Mouse (Mus musculus): ENCODE data around the gene Stac2. TPM values are rescaled to one million over a fixed set of nuclear protein-coding genes. Genes with fewer than 3 reads are reported as not detected.

The Stac2 gene
- total RNA-seq, 2 experiments from 2014 or later, result 97.3 to 99.9 TPM

DNA sequence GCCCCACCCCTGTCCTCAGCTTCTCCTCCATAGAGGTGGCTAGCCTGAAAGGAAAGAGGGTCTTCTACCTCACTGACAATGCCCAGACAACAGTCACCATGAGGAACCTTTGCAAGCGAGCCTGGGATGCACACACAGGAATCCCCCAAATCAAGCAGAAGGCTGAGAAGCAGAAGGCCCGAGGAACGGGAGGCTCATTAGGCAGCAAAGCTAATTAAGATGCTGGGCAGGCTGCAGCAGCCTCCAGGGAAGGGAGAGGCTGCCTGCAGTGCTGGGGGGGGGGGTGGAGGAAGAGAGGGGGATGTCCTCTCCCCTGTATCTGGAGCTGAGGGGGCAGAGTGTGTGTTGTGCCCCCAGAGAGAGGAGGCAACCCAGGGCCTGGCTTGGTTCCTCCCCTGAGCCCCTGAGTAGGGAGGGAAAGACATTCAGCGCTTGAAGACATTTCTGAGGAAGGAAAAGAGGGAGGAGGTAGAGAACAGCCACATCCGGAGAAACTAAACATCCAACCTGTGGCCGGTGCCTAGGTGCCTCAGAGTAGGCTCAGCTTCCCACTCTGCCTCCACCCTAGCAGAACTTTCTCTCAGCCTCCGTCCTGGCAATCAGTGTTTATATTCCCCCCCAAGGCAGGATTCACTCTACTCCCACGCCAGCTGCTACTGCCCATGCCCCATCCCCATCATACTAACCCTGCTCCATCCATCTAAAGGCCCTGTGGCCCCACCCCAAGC, 33.2 kb downstream of the Stac2 start:
- H3K4me3 ChIP-seq, result peak overlapping the region; percentile 44
- TF ChIP-seq CTCF (IDR thresholded peaks at IDR 0.05), result no peak
- peak overlapping the region; percentile 94 for H3K27ac ChIP-seq
- DNase-seq (ENCODE audit: extremely low spot score in 1 of 2, low spot score in 2 of 2), result peak in 1 of 2 experiments; percentile 36
- intact Hi-C loops (cut with DNase I), result no loop called here

DNA sequence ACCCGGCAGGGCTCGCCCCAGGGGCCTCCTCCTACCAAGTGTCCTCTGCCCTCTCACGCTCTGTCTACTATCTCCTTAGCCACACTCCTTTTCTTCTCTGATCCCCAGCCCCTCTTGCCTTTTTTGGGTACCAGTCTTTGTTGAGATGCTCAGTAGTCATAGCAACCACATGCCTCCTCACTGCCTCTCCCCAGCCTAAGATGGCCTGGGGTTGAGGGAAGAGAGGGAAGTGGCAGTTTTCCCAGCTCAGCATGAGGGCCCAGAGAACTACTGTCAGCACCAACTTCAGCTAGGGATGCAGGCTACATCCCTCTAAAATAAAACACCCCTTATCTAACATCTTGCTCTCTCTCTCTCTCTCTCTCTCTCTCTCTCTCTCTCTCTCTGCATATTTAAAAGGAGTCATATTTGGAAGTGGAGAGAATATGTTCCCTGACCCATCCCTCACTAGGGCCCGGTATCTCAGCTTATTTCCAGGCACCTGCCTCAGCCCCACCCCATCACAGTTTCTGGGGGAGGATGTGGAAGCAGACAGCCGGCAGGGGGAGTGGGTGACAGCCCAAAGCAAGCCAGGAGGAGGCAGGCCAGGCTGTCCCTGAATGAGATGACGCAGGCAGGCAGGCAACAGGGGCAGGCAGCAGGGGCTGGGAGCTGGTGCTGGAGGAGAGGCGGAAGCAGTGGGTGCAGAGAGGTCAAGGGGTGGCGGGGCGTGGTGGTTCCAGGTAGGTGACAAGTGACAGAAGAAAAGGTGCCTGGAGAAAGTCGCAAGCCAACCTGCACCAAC, 34.2 kb downstream of the Stac2 start:
- intact Hi-C loops (cut with DNase I), result no loop called here
- Histone ChIP-seq H3K4me3 (peak overlapping the region; percentile 44), H3K27ac (peak overlapping the region; percentile 94)
- peak; percentile 38 for TF ChIP-seq CTCF (IDR thresholded peaks at IDR 0.05)
- peak; percentile 75 to 85 for DNase-seq (ENCODE audit: extremely low spot score in 1 of 2, low spot score in 2 of 2)

DNA sequence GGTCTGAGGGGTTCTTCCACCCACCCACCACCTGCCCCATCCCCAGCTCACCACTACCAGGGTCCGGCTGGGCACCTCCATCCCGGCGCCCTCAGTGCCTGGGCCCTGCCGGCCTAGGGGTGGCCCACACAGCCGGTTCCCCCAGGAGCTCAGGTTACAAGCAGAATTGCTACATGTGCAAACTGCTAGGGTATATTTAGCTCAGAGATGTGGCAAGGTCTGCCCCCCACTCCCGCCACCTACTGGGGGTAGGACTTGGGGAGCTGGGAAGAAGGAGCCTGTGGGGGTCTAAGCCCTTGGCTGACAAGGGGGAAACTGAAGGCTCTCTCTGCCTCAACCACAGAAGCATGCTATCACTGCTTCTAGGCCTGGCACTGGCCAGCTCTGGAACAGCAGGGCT, 35.0 kb downstream of the Stac2 start:
- no peak for DNase-seq (ENCODE audit: extremely low spot score in 1 of 2, low spot score in 2 of 2)
- no peak for TF ChIP-seq CTCF (IDR thresholded peaks at IDR 0.05)
- peak overlapping the region; percentile 71 for H3K27ac ChIP-seq
- intact Hi-C loops (cut with DNase I), result no loop called here
- H3K4me3 ChIP-seq, result peak overlapping the region; percentile 26; the same call in 1 of the 2 replicates

DNA sequence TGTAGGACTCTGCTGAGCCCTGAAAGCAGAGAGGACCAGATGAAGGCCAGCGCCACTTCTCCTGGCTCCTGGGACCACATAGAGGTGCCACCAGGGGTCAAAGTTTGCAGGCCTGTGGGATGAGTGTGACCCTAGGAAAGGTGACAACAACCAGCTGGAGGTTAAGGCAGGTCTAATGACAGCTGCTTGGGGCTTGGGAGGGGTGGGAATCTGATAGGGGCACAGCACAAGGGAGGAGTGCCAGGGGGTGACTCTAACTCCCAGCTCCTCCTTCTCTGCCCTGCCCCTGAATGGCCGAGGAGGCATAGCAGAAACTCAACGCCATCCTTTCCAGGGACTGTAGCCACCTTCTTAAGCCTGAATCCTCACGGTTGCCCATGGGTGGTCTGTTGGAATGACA, 36.4 kb downstream of the Stac2 start:
- DNase-seq (ENCODE audit: extremely low spot score in 1 of 2, low spot score in 2 of 2), result no peak
- intact Hi-C loops (cut with DNase I), result no loop called here
- no peak overlapping the region for H3K27ac ChIP-seq
- TF ChIP-seq CTCF (IDR thresholded peaks at IDR 0.05), result no peak
- no peak overlapping the region for H3K4me3 ChIP-seq

DNA sequence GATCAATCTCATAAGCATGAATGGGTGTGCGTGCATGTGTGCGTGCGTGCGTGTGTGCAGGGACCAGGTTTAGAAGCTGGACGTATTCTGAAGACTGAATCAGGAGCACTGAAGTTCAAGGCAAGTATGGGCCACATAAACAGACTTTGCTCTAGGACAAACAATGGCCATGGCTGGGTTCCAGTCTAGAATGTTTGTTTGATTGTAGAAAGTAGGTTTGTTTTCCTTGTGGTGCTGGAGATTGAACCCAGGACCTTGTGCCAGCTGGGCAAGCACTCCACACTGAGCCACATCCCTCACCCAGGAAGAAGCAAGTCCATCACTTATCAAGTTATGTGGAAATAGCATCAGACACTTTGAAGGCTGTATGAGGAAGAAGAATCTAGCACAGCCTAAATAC, 37.1 kb downstream of the Stac2 start:
- intact Hi-C loops (cut with DNase I), result no loop called here
- H3K27ac ChIP-seq, result no peak overlapping the region
- TF ChIP-seq CTCF (IDR thresholded peaks at IDR 0.05), result no peak
- no peak overlapping the region for H3K4me3 ChIP-seq
- no peak for DNase-seq (ENCODE audit: extremely low spot score in 1 of 2, low spot score in 2 of 2)

DNA sequence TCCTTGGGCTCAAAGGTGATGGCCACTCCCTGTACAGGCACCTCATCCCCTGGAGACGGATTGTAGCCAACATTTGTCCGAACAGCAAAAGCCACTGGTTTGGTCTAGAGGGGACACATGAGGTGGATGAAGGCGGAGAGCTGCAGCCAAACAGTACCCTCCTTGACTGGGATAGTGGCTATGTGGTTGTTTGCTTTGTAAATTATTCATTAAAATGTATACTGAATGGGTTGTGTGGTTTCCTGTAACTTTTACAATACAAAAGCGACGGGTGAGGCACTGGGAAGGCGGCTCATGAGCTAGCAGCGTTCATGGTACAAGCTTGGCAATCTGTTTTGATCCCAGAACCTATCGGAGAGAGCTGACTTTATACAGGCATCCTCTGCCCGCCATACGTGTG, 40.4 kb downstream of the Stac2 start:
- Histone ChIP-seq H3K27ac (peak overlapping the region; percentile 66), H3K4me3 (no peak overlapping the region)
- TF ChIP-seq CTCF (IDR thresholded peaks at IDR 0.05), result no peak
- peak in 1 of 2 experiments; percentile 13 for DNase-seq (ENCODE audit: extremely low spot score in 1 of 2, low spot score in 2 of 2)
- intact Hi-C loops (cut with DNase I), result no loop called here

DNA sequence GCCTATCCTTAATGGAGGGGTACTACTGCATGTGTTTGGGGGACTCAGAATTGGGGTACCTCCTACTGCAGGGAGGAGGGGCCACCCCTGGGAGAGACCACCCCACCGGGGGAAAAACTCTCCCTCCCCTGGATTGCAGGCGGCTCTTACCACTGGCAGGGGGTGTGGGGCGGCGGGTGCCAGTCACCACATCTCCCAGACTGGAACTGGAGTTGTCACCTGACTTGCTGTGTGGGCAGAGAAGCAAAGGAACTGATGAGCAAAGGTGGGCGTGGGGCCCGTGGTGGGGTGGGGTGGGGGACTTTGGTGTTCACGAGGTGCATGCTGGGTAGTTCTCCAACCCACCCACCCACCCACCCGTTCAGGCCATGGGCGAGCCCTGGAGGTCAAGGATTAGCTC, 41.5 kb downstream of the Stac2 start:
- TF ChIP-seq CTCF (IDR thresholded peaks at IDR 0.05), result no peak
- Histone ChIP-seq H3K4me3 (no peak overlapping the region), H3K27ac (peak overlapping the region; percentile 66)
- intact Hi-C loops (cut with DNase I), result no loop called here
- DNase-seq (ENCODE audit: extremely low spot score in 1 of 2, low spot score in 2 of 2), result peak; percentile 44 to 60

DNA sequence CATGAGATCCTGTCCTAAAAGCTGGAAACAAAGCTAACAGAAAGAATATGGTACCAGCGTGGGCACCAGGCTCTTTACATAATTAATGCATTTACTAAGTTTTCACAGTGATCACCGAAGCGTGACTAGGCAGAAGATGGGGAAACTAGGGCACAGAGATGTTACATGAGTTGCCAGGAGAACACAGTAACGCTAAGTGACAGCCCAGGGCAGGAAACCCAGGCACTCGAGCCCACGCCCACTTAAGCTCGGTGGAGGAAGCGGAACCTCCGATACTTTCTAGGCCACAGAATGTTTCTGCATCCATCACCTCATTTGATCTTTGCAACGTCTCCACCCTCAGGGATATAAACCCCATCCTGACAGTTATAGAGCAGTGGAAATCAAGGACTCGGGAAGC, 45.2 kb downstream of the Stac2 start:
- TF ChIP-seq CTCF (IDR thresholded peaks at IDR 0.05), result no peak
- Histone ChIP-seq H3K4me3 (no peak overlapping the region), H3K27ac (0 out of 2 replicates have a peak overlapping the region, but pooled peaks have one; percentile 32)
- intact Hi-C loops (cut with DNase I), result no loop called here
- no peak for DNase-seq (ENCODE audit: extremely low spot score in 1 of 2, low spot score in 2 of 2)

DNA sequence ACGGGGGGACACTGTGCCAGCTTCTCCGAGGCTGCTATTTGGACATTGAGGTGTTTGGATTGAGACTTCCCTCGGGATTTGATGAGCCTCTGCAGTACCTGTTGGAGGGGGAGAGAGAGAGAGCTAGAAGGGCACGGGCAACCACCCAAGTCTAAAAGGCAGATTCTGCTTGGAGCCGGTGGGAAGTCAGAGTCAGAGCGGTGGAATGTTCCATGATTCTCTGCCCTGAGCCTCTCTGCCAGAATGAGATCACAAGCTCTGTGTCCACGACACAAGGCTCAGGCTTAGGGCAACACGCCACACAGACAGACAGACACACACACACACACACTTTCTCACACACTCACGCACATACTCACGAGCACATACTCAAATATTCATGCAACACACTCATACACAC, 47.6 kb downstream of the Stac2 start:
- peak overlapping the region; percentile 19; the same call in 1 of the 2 replicates for H3K27ac ChIP-seq
- H3K4me3 ChIP-seq, result no peak overlapping the region
- intact Hi-C loops (cut with DNase I), result no loop called here
- TF ChIP-seq CTCF (IDR thresholded peaks at IDR 0.05), result no peak
- DNase-seq (ENCODE audit: extremely low spot score in 1 of 2, low spot score in 2 of 2), result no peak

DNA sequence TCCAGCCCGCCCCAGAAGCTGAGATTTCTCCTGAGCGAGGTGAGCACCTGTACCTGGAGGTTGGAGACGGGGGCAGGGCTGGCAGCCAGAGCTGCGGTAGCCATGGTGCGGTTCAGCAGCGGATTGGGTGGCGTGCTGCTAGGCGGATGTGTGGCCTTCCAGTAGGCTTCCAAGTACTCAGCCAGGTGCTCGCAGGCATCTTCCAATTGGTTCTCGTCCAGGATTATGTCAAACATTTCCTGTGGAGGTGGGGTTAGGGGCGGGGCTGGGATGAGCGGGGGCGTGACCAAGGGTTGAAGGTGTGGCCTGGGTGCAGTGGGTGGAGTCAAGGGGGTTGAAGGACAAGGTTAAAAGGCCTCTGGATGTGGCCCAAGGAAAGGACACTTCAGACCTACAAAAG, 48.2 kb downstream of the Stac2 start:
- DNase-seq (ENCODE audit: extremely low spot score in 1 of 2, low spot score in 2 of 2), result no peak
- peak overlapping the region; percentile 60 for H3K27ac ChIP-seq
- intact Hi-C loops (cut with DNase I), result no loop called here
- H3K4me3 ChIP-seq, result no peak overlapping the region
- TF ChIP-seq CTCF (IDR thresholded peaks at IDR 0.05), result no peak

DNA sequence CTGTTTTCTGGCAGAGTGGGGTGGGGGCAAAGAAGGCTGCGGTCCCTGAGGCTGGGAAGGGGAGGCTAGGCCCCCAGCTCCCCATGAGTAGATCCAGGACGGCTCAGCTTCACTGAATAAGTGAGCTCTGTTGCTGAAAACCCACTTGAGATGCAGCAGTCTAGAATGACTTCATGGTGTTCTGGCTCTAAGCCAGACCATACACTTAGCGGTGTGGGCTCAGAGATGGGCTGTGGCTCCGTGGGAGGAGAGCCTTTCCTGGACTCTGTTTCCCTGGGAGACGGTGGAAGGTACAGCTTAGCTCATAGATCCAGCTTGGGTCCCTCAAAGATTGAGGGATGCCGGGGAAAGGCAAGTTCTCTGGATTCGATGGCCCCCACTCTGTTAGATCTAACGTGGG, 49.1 kb downstream of the Stac2 start:
- intact Hi-C loops (cut with DNase I), result no loop called here
- H3K27ac ChIP-seq, result peak overlapping the region; percentile 63
- DNase-seq (ENCODE audit: extremely low spot score in 1 of 2, low spot score in 2 of 2), result peak; percentile 66 to 67
- H3K4me3 ChIP-seq, result no peak overlapping the region
- TF ChIP-seq CTCF (IDR thresholded peaks at IDR 0.05), result no peak

DNA sequence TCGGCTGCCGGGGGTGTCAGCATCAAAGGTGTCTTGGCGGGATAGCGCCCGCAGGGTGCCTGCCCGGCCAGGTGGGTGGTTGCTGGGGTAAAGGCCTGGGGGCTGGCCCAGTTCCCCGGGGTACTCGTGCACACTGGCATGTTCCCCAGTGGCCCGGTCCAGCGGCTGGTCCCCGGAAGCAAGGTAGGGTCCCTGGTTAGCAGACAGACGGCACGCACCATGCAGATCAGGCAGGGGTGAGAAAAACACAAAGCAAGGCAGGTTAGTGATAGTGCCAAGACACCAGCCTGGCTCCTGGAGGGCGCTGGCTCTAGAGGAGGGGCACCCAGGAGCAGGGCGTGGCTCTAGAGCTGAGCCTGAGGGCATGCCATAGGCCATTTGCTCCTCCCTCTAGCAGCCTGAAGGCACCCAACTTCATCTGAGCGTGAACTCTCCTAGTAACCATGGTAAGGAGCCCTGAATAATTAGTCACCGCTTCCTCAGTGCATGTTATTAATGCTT, 50.0 kb downstream of the Stac2 start:
- no peak overlapping the region for H3K4me3 ChIP-seq
- no peak for TF ChIP-seq CTCF (IDR thresholded peaks at IDR 0.05)
- peak in 1 of 2 experiments; percentile 26 for DNase-seq (ENCODE audit: extremely low spot score in 1 of 2, low spot score in 2 of 2)
- intact Hi-C loops (cut with DNase I), result no loop called here
- H3K27ac ChIP-seq, result peak overlapping the region; percentile 70
